Mouse (Mus musculus) heart, embryonic 10.5 days (tissue): Measurements from ENCODE around the gene Gdf15. TPM values are rescaled to one million over a fixed set of nuclear protein-coding genes. Genes with fewer than 3 reads are reported as not detected.
A peak's percentile ranks its signal among the peaks of the same experiment; 100 is the strongest.

Experiments
- DNase-seq: peaks from one replicate; pipeline ENCODE4 v3.0.0-alpha.2; 2017; ENCODE audit warnings: low spot score
- H3K27ac ChIP-seq: fragments of 300-500 bp; sonication (generic); 2 replicates; pipeline ENCODE4 v1.5.1; 2016; ENCODE audit warnings: mild to moderate bottlenecking
- H3K27me3 ChIP-seq: fragments of 300-500 bp; sonication (generic); 2 replicates; pipeline ENCODE4 v1.6.1; 2016; ENCODE audit warnings: mild to moderate bottlenecking; ENCODE audit not compliant: poor library complexity, insufficient read depth, severe bottlenecking
- H3K36me3 ChIP-seq: fragments of 300-500 bp; sonication (generic); 2 replicates; pipeline ENCODE4 v1.6.1; 2016; ENCODE audit warnings: mild to moderate bottlenecking, moderate library complexity
- H3K4me1 ChIP-seq: fragments of 300-500 bp; sonication (generic); 2 replicates; pipeline ENCODE4 v1.6.1; 2016; ENCODE audit warnings: mild to moderate bottlenecking
- H3K4me3 ChIP-seq: fragments of 300-500 bp; sonication (generic); 2 replicates; pipeline ENCODE4 v1.5.1; 2016; ENCODE audit warnings: mild to moderate bottlenecking, moderate library complexity
- H3K9me3 ChIP-seq: fragments of 300-500 bp; sonication (generic); 2 replicates; pipeline ENCODE4 v1.6.1; 2016; ENCODE audit warnings: mild to moderate bottlenecking, moderate library complexity
- WGBS: fragments of 180-500 bp; shearing (Covaris S2); methylation state at CpG from one replicate; pipeline ENCODE4 v1.1.7; 2016; 5-methylcytosine and 5-hydroxymethylcytosine counted together
- polyA plus RNA-seq: library from polyadenylated mRNA; unstranded; fragments of >200 nt; fragmentation: Nextera tagmentation; extraction: Ambion mirVana; gene quantifications from 2 replicates; pipeline ENCODE4 v1.2.1, GENCODE M21; 2016

The Gdf15 gene
- polyA plus RNA-seq, 1 experiment from 2014 or later, result 1.6 TPM

GRCm38 (mm10) chr8:70605871-70606779 is 26.1 kb downstream of the Gdf15 start:
- peaks cover 19% of the 10 kb centered on the region for H3K36me3 ChIP-seq
- peaks cover 4% of the 10 kb centered on the region; the same call in 1 of the 2 replicates for H3K27me3 ChIP-seq
- no peaks in the 10 kb centered on the region for H3K9me3 ChIP-seq
- 83% methylated on average over 9 of the region's 9 CpGs for WGBS
- H3K4me1 ChIP-seq, result peaks cover 56% of the 10 kb centered on the region
- H3K27ac ChIP-seq, result no peak overlapping the region
- no peak for DNase-seq
- H3K4me3 ChIP-seq, result peak overlapping the region; percentile 83; the same call in 1 of the 2 replicates

GRCm38 (mm10) chr8:70604558-70604957 is 27.7 kb downstream of the Gdf15 start:
- Histone ChIP-seq H3K9me3 (no peaks in the 10 kb centered on the region), H3K36me3 (peaks cover 19% of the 10 kb centered on the region), H3K4me3 (no peak overlapping the region), H3K4me1 (peaks cover 58% of the 10 kb centered on the region), H3K27ac (no peak overlapping the region), H3K27me3 (peaks cover 4% of the 10 kb centered on the region; the same call in 1 of the 2 replicates)
- WGBS, result 87% methylated on average over 7 of the region's 7 CpGs
- DNase-seq, result no peak

GRCm38 (mm10) chr8:70602139-70602811 is 30.0 kb downstream of the Gdf15 start:
- Histone ChIP-seq H3K9me3 (no peaks in the 10 kb centered on the region), H3K4me3 (no peak overlapping the region), H3K27me3 (peaks cover 11% of the 10 kb centered on the region; the same call in 1 of the 2 replicates), H3K27ac (peak overlapping the region; percentile 3; the same call in 1 of the 2 replicates), H3K36me3 (peaks cover 22% of the 10 kb centered on the region), H3K4me1 (peaks cover 58% of the 10 kb centered on the region)
- 89% methylated on average over 13 of the region's 13 CpGs for WGBS
- DNase-seq, result no peak

- peaks cover 19% of the 10 kb centered on the region; the same call in 1 of the 2 replicates for H3K27me3 ChIP-seq
- peak overlapping the region; percentile 89 for H3K27ac ChIP-seq
- H3K9me3 ChIP-seq, result no peaks in the 10 kb centered on the region
- peak; percentile 96 for DNase-seq
- peak overlapping the region; percentile 47 for H3K4me3 ChIP-seq
- under 1% methylated on average over 26 of the region's 26 CpGs for WGBS
- peaks cover 59% of the 10 kb centered on the region for H3K4me1 ChIP-seq
- H3K36me3 ChIP-seq, result peaks cover 30% of the 10 kb centered on the region
Measured at GRCm38 (mm10) chr8:70601271-70601649, 31.0 kb downstream of the Gdf15 start.

GRCm38 (mm10) chr8:70600473-70601270 is 31.6 kb downstream of the Gdf15 start:
- 16% methylated on average over 10 of the region's 10 CpGs for WGBS
- peak overlapping the region; percentile 47 for H3K4me3 ChIP-seq
- no peaks in the 10 kb centered on the region for H3K9me3 ChIP-seq
- peaks cover 36% of the 10 kb centered on the region for H3K36me3 ChIP-seq
- H3K4me1 ChIP-seq, result peaks cover 61% of the 10 kb centered on the region
- no peak for DNase-seq
- H3K27ac ChIP-seq, result peak overlapping the region; percentile 89
- H3K27me3 ChIP-seq, result peaks cover 24% of the 10 kb centered on the region; the same call in 1 of the 2 replicates

- DNase-seq, result no peak
- peaks cover 37% of the 10 kb centered on the region for H3K36me3 ChIP-seq
- peak overlapping the region; percentile 89 for H3K27ac ChIP-seq
- H3K27me3 ChIP-seq, result peaks cover 25% of the 10 kb centered on the region; the same call in 1 of the 2 replicates
- H3K4me3 ChIP-seq, result no peak overlapping the region; the same call in 1 of the 2 replicates
- H3K4me1 ChIP-seq, result peaks cover 71% of the 10 kb centered on the region
- H3K9me3 ChIP-seq, result no peaks in the 10 kb centered on the region
- 76% methylated on average over 12 of the region's 12 CpGs for WGBS
Measured at GRCm38 (mm10) chr8:70599507-70600290, 32.6 kb downstream of the Gdf15 start.

- WGBS, result 24% methylated on average over 10 of the region's 10 CpGs
- Histone ChIP-seq H3K36me3 (peaks cover 37% of the 10 kb centered on the region), H3K9me3 (no peaks in the 10 kb centered on the region), H3K27ac (peak overlapping the region; percentile 89), H3K4me3 (peak overlapping the region; percentile 68), H3K4me1 (peaks cover 79% of the 10 kb centered on the region), H3K27me3 (peaks cover 24% of the 10 kb centered on the region; the same call in 1 of the 2 replicates)
- no peak for DNase-seq
Measured at GRCm38 (mm10) chr8:70598722-70599121, 33.5 kb downstream of the Gdf15 start.

GRCm38 (mm10) chr8:70598283-70598682 is 34.0 kb downstream of the Gdf15 start:
- H3K4me3 ChIP-seq, result peak overlapping the region; percentile 68
- H3K9me3 ChIP-seq, result no peaks in the 10 kb centered on the region
- peaks cover 36% of the 10 kb centered on the region for H3K36me3 ChIP-seq
- H3K27me3 ChIP-seq, result peaks cover 24% of the 10 kb centered on the region; the same call in 1 of the 2 replicates
- WGBS, result 5% methylated on average over 29 of the region's 29 CpGs
- peak overlapping the region; percentile 89 for H3K27ac ChIP-seq
- peak; percentile 93 for DNase-seq
- H3K4me1 ChIP-seq, result peaks cover 84% of the 10 kb centered on the region

- peak overlapping the region; percentile 89 for H3K27ac ChIP-seq
- no peak for DNase-seq
- peaks cover 24% of the 10 kb centered on the region; the same call in 1 of the 2 replicates for H3K27me3 ChIP-seq
- H3K9me3 ChIP-seq, result no peaks in the 10 kb centered on the region
- peaks cover 90% of the 10 kb centered on the region for H3K4me1 ChIP-seq
- H3K4me3 ChIP-seq, result peak overlapping the region; percentile 68
- WGBS, result 6% methylated on average over 44 of the region's 68 CpGs
- H3K36me3 ChIP-seq, result peaks cover 30% of the 10 kb centered on the region
Measured at GRCm38 (mm10) chr8:70597417-70598272, 34.6 kb downstream of the Gdf15 start.

GRCm38 (mm10) chr8:70596775-70597416 is 35.4 kb downstream of the Gdf15 start:
- Histone ChIP-seq H3K36me3 (peaks cover 28% of the 10 kb centered on the region), H3K4me1 (peaks cover 97% of the 10 kb centered on the region), H3K27ac (peak overlapping the region; percentile 89; the same call in 1 of the 2 replicates), H3K9me3 (no peaks in the 10 kb centered on the region), H3K27me3 (peaks cover 24% of the 10 kb centered on the region; the same call in 1 of the 2 replicates), H3K4me3 (peak overlapping the region; percentile 68; the same call in 1 of the 2 replicates)
- WGBS, result 88% methylated on average over 17 of the region's 17 CpGs
- no peak for DNase-seq
